Mouse (Mus musculus) bone marrow, adult 2 months (tissue): ENCODE measurements around the gene Pdlim1. TPM values are rescaled to one million over a fixed set of nuclear protein-coding genes. Genes with fewer than 3 reads are reported as not detected.

ENCODE experiments used
- H3K27ac ChIP-seq: fragments of 200-500 bp; 2 replicates; pipeline ENCODE4 v1.5.1; 2012; ENCODE audit warnings: low read depth, mild to moderate bottlenecking, control low read depth, inconsistent platforms, low read length; ENCODE audit not compliant: control insufficient read depth, poor library complexity, insufficient read depth
- H3K4me1 ChIP-seq: fragments of 200-500 bp; 2 replicates; pipeline ENCODE4 v1.6.1; 2011; ENCODE audit warnings: low read length; ENCODE audit not compliant: control insufficient read depth, insufficient read depth
- H3K4me3 ChIP-seq: fragments of 200-500 bp; replicated peaks from 2 replicates; pipeline ENCODE3; 2011; ENCODE audit warnings: mild to moderate bottlenecking, low read depth, low read length, control low read depth; ENCODE audit not compliant: control insufficient read depth
- CTCF ChIP-seq: fragments of 200-500 bp; IDR thresholded peaks from 2 replicates; pipeline ENCODE4 v1.5.1; 2011; ENCODE audit warnings: low read length, control low read depth; ENCODE audit not compliant: control insufficient read depth, insufficient read depth
- POLR2A ChIP-seq: fragments of 200-500 bp; IDR thresholded peaks from 2 replicates; pipeline ENCODE4 v1.6.1; 2011; ENCODE audit warnings: low read depth, mild to moderate bottlenecking, control low read depth, low read length, borderline replicate concordance; ENCODE audit not compliant: control insufficient read depth
- WGBS: fragments of 180-500 bp; shearing (Covaris S2); methylation state at CpG from one replicate; pipeline ENCODE4 v1.1.7; 2018; 5-methylcytosine and 5-hydroxymethylcytosine counted together
- polyA plus RNA-seq: library from polyadenylated mRNA; stranded (reverse); fragments of >200 nt; gene quantifications from 2 replicates; pipeline ENCODE4 v1.2.4, GENCODE M21; 2011; ENCODE audit warnings: low replicate concordance; ENCODE audit not compliant: missing spikeins, insufficient read depth, insufficient read length

Gene Pdlim1
- polyA plus RNA-seq, 1 experiment: 34.1 TPM

DNA sequence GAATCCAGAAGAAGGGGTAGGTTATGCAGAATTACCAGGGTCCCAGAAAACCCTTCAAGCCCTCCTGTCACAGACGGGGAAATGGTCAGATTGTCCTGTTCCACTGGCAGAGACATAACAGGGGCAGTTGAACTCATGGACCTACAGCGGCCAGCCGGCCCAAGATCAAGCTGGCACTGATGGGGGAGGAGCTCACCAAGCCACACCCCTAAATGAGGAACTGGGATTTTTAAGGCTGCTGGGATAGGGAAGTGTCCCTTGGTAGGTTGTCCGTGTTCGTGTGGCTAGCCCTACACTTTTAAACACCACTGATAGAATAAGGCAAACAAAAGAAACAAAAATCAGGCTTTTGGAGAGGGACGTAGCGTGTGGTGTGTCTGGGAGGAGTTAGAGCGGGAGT lies 5.9 kb upstream of the Pdlim1 start:
- WGBS: 82% methylated on average over 8 of the region's 8 CpGs
- H3K27ac ChIP-seq: no peak overlapping the region
- TF ChIP-seq CTCF: no peak
- TF ChIP-seq POLR2A: no peak
- H3K4me3 ChIP-seq: no peak overlapping the region
- no peaks in the 10 kb centered on the region for H3K4me1 ChIP-seq

DNA sequence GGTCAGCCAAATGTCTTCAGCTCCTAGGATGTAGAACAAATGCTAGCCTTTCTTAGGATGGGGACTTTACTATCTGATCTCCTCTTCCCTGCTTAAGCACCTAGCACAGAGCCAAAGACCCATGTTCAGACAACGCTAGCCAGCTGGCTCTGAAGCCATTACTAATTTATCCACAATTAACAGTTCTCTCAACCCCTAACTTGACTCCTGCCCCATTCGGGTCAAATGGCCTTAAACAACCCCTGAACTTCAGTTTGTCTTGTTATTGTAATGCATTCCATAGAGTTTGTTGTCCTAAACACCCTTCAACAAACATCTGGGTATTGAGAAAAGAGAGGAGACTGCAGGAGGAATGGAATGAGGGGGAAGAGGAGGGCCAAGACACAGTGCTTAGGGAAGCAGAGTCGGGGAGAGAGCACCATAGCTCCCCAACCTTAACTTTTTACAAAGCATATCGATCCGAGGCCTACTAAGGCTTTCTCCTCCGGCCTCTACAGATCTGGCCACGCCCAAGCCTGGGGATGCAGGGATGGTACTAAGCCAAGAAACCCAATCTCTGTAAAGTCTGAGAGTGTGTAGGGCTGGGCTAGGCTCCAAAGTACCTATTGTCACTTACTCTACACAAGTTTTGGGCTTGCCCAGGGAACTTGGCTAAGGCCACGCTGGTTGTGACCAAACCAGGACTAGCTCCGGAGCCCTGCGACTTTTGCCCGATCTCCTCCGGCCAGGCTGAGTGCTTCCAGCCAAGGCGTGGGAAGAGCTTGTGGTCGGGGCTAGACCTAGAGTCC lies 4.0 kb upstream of the Pdlim1 start:
- WGBS: 85% methylated on average over 14 of the region's 14 CpGs
- no peaks in the 10 kb centered on the region for H3K4me1 ChIP-seq
- H3K4me3 ChIP-seq: no peak overlapping the region
- TF ChIP-seq POLR2A (no peak), CTCF (no peak)
- H3K27ac ChIP-seq: no peak overlapping the region

DNA sequence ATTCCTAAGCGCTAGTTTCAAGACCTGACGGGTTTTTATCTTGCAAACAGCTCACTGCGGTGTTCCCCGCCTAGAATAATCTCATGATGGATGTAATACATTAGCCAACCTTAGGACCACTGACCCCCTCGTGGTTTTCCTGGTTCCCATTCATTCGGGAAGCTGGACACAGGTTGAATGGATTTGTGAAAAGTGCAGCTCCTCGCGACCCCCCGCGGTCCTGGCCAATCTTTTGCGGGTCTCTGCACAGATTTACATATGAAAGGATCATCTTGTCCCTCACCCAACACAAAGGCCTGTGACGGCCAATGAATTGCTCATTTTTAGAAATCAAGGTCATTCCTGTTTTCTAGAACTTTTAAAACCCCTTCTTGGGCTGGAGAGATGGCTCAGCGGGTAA lies 1.0 kb upstream of the Pdlim1 start:
- H3K4me3 ChIP-seq: no peak overlapping the region
- WGBS: 71% methylated on average over 13 of the region's 13 CpGs
- no peak for TF ChIP-seq CTCF
- TF ChIP-seq POLR2A: no peak
- no peak overlapping the region for H3K27ac ChIP-seq
- no peaks in the 10 kb centered on the region for H3K4me1 ChIP-seq

DNA sequence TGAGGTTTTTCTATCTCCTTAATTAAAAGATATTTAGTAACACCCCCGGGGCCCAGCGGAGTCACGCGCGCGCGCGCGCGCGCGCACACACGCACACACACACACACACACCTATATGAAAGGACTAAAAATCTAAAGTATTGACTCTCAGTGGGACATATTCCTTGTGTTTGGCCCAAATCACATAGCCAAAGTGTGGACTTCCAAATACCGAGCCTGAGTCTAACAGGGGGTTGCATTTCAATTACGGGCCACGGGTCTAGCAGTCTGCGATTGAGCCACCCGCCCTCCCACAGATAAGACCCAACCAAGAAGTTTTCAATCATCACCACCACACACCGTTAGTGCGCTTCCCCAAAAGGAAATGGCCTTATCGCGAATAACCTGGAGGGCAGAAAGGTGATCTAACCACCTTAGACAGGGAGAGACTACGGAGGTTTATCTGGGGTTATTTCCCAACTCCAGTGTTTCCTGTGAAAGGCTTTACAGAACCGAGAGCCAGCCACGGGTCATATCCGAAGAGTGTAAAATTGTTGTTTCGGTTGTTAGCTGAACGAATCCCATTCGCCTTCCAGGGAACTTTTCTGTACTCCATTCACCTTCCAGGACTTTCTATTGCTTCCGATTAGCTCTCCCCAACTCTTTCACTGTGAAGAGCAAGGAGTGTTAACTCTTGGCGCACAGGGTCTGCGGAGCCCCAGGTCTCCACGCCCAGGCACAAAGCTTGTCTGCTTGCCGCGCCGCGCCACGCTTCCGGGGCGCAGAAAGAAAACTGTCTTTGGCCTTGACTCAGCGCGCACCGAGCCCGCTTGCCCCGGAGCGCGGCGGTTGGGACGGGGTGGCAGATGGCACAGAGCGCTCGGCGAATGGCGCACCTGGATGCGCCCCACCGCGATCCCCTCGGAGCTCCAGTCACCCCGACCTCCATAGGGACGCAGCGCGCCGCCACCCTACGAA lies 1.0 kb downstream of the Pdlim1 start:
- Histone ChIP-seq H3K27ac (peak overlapping the region; percentile 76), H3K4me1 (peaks cover 2% of the 10 kb centered on the region), H3K4me3 (peak overlapping the region; percentile 80)
- no peak for TF ChIP-seq CTCF
- TF ChIP-seq POLR2A: 0 out of 2 replicates have a peak, but pooled peaks have one; percentile 31
- WGBS: 10% methylated on average over 63 of the region's 63 CpGs

DNA sequence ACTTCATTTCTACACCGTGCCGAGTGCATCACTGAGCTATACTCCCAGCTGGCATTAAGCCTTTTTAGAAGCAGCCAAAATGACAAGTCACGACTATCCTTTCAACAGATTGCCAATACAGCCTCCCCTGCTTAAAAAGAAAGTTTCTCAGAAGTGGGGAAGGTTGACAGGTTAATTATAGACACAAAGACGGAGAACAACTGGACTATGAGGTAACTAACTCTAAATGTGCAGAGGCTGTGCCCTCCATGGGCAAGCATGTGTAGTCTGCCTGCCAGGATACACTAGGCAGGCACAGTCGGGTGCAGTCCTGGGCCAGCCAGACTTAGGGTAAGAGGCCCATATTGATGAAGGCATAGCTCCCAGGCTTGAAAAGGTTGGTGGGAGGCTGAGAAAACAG lies 2.1 kb downstream of the Pdlim1 start:
- TF ChIP-seq POLR2A (no peak), CTCF (no peak)
- Histone ChIP-seq H3K4me1 (peaks cover 2% of the 10 kb centered on the region), H3K4me3 (no peak overlapping the region), H3K27ac (no peak overlapping the region)
- WGBS: 73% methylated on average over 5 of the region's 5 CpGs

DNA sequence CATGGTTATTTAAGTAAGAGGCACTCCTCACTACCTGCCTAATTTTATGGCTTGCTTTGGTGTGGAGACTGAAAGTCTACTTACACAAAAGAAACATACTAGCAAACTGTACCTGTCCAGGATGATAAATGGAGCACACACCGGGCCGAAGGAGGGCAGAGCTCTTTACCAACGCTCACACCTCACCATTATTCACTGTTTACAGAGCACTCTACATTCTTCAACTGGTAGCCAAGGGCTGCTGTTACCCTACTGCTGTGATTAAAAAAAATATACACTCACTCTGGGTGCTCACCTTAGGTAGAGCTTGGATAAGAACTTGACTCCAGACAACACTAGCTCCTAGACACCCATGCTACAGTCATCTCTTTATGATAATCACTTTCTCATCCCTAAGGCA lies 3.1 kb downstream of the Pdlim1 start:
- no peak overlapping the region for H3K4me3 ChIP-seq
- peaks cover 2% of the 10 kb centered on the region for H3K4me1 ChIP-seq
- H3K27ac ChIP-seq: no peak overlapping the region
- TF ChIP-seq CTCF (no peak), POLR2A (no peak)
- 42% methylated on average over 3 of the region's 3 CpGs for WGBS

DNA sequence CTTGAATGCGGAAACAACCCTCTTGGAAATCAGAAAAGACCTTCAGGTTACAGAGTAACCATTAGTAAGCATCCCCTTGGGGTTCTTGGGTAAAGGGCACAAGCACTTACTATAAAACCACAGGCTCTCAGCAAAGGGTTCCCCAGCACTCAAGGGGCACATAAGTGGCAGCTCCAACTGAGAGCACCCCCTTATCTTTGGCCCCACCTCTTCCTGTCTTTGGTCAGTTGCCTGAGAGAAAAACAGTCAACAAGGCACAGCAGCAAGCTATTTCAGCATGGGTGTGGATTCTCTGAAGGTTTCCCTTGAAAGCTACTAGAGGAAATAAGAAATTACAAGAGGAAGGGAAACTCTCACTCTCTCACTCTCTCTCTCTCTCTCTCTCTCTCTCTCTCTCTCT lies 4.3 kb downstream of the Pdlim1 start:
- H3K4me1 ChIP-seq: peaks cover 2% of the 10 kb centered on the region
- H3K27ac ChIP-seq: peak overlapping the region; percentile 51; the same call in 1 of the 2 replicates
- no peak for TF ChIP-seq POLR2A
- TF ChIP-seq CTCF: no peak
- WGBS: 22% methylated on average over 1 of the region's 1 CpGs
- H3K4me3 ChIP-seq: no peak overlapping the region

DNA sequence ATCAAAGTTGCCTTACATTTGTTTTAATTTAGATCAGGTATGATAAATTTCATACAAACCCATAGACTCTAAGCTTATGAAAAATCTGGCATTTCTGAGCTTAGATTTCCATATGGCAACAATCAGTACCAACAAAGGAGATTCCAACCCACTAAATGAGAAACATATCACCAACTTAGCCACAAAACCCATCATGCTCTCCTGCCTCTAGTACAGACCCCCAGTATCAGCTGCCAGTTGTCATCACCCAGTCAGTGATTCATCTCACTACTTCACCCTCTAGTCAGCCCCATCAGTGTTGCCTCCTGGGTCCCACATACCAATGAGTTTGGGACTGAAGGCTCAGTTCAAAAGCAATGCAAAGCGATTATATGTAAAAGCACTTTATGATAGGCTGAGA lies 12.2 kb downstream of the Pdlim1 start:
- H3K4me3 ChIP-seq: no peak overlapping the region
- TF ChIP-seq CTCF (no peak), POLR2A (no peak)
- WGBS: 94% methylated on average over 1 of the region's 1 CpGs

More for the DNA sequence above, 12.2 kb downstream of the Pdlim1 start:
- peaks cover 1% of the 10 kb centered on the region for H3K4me1 ChIP-seq
- no peak overlapping the region for H3K27ac ChIP-seq
